Mouse (Mus musculus): Measurements from ENCODE around the gene St14.
"Not testable (repeated sequence)": the region's sequence is repeated elsewhere in the genome, so short reads cannot be mapped to it uniquely, and the experiment has no call there.

St14 gene

GRCm38 (mm10) chr9:31131205-31131968, at the start of gene St14:
Gene St14 (minus strand): TSS chr9:31131853.
- peak; percentile 66 to 75 for DNase-seq

- DNase-seq: no peak
Measured at GRCm38 (mm10) chr9:31177692-31178091, 46.0 kb upstream of the St14 start.

DNA sequence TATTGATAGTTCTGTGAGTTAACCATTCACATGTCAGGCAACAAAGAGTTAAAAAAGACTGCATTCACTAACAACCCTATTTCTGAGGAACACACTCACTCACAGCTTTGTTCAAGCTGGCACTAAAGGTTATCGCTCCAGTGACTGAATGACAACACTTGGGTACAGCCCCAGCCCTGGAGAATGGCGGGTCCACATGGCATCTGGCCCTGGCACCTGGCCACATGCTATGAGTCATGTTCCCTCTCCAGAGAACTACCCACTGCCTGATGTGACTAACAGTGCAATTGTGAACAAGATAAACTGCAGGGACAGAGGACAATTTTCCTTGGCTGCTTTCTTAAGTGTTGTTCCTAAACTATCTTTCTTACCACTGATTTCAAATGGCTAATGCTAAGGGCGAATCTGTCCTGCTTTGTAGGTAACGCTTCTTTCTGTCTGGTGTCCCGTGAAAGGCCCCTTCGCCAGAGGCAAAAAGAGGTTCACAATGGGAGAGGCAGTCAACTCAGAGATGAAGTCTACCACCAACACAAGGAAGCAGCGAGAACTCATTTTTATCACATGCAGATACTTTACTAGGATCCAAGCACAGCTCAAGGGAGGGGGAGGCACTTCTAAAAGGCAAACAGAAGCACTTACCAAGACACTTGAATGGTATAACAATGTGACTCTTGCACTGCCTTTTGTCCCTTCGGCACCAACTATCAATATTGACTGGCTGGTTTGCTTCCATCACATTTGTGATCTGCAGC, 44.9 kb upstream of the St14 start:
- peak in 1 of 2 experiments; percentile 14 for DNase-seq

DNA sequence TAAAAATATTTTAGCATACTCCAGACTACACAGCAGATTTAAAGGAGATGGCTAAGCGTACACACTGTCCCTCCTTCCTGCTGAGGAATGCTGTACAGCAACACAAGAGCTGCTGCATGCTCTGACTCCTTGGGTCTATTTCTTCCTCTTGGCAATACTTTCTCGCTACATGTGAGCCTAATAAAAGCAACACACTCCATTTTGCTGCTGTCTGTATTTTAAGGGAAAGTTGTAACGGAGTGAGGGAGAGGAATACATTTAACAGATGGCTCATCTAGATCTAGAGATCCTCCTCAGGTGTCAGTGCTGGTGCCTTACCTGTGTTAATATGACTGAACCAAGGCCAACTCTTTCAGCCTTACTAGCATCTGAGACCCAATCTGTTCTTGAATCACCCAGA, 44.3 kb upstream of the St14 start:
- DNase-seq: no peak

GRCm38 (mm10) chr9:31175346-31175745, 43.7 kb upstream of the St14 start:
- DNase-seq: no peak

- no peak for DNase-seq
Measured at GRCm38 (mm10) chr9:31168356-31169093, 36.9 kb upstream of the St14 start.

DNA sequence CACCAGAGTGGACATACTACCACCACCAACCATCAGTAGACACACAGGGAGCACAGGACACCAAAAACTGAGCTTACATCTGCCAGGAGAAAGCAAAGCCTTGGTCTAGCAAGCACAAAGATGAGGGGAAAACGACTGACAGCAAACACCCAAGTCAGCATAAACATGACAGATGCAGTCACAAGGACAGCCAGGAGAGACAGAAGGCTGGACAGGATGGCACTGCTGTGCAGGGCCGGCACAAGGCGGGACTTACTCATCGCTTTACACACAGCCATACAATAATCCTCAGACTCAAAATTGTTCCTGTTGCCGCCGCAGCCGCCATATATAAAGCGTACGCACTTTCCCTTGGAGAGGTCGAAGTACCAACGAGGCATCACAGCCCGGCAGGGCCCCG, 35.7 kb upstream of the St14 start:
- no peak for DNase-seq

DNA sequence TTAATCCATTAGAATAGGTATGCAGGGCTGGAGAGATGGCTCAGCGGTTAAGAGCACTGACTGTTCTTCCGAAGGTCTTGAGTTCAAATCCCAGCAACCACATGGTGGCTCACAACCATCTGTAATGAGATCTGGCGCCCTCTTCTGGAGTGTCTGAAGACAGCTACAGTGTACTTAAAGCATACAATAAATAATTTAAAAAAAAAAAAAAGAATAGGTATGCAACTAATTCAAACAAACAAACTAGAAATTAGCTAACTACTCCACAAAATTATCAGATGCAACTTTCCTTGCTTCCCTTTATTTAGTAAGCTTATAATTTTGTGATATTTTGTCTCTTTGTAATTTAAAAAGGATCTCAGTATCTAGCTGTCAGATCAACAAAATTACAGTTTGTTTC, 33.9 kb upstream of the St14 start:
- DNase-seq: not testable (repeated sequence)

DNA sequence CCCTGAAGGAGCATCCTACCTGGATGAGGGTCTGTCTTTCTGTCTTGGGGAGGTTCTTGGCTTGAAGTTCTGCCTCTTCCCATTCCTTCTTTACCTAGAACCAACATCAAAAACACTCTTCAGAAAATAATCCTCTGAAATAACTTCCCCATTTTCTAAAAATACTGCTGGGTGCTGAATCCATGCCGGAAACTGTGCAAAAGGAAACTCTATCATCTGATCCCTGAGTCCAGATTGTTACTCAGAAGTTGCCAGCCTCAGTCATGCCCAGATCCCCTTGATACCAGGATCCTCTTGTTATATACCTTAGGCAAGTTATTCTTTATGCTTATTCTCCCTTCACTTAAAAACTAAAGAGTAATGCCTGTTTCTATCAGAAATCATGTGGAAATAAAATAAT, 31.7 kb upstream of the St14 start:
- DNase-seq: no peak

DNA sequence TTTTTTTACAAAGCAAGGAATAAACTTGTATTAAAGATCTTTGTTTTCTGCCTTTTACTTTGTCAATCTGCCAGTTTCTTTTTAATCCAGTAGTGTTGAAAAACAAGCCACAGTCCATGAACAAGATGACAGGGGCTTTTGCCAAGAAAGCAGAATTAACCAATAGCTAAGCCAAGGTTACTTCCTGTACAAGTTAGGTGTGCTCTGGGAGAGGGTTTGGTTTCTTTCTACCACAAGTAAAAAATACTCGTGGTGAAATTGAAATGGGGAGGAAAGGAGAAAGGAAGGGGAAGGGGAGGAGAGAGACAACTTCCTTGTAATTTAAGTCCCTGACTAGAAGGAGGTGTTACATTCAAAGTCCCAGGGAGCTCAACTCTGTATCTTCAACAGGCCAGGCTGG, 31.3 kb upstream of the St14 start:
- no peak for DNase-seq

DNA sequence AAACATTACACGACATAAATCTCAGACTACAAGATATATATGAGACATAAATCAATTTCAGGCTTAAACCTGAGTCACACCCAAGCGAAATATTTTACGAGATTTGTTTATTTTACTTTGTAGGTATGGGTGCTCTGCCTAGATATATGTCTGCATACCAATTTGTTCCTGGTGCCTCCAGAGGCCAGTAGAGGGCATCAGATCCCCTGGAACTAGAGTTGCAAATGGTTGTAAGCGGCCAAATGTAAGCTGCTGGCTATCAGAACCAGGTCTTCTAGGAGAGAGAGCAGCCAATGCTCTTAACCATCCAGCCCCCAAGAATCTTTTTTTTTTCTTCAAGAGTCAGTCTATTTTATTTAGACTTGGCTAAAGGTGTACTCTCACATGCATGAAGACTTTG, 28.3 kb upstream of the St14 start:
- DNase-seq: no peak

GRCm38 (mm10) chr9:31156594-31156993, 24.9 kb upstream of the St14 start:
- DNase-seq: no peak

DNA sequence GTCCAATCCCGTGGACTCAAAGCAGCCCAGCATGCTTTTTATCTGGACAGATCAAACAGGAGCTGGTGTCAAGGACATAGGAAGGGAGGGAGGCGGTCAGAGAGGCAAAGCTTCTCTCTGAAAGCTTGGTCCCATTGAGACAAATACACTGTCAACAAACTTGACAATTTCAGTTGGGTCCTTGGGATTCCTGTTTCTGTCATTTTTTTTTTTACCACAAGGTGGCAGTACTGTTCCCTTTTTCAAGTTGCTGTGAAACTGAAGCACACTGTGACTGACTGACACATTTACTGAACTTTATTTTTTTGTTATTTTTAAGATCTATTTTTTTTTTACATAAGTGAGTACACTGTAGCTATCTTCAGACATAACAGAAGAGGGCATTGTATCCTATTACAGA, 19.4 kb upstream of the St14 start:
- DNase-seq: no peak

GRCm38 (mm10) chr9:31148135-31148534, 16.5 kb upstream of the St14 start:
- DNase-seq: no peak

DNA sequence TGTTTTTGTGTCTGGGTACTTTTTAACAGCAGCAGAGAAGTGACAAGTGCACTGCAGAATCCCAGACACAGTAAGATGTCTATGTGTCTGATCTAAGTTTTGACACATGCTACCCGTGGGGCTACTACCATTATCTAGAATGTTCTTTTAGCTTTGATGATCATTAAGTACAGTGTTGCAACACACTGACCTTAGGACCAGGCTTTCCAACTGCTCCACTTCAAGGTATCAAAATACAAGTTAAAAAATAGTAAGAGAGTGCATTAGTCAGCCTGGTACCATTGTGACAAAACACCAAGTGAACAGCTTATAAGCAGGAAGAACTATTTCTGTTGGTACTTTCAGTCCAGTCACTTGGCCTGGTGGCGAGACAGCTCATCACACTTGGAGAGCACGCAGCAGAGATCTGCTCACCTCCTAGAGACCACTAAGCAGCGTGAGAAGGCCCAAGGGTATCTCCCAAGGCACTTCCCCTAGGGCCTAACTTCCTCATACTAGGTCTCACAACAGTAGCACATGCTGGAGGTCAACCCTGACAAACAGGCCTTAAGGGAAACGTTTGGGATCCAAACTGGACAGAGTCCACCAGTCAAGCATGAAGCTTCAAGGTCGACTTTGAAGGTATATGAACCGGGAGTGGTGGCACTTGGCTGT, 13.7 kb upstream of the St14 start:
- DNase-seq: peak in 1 of 2 experiments; percentile 16

DNA sequence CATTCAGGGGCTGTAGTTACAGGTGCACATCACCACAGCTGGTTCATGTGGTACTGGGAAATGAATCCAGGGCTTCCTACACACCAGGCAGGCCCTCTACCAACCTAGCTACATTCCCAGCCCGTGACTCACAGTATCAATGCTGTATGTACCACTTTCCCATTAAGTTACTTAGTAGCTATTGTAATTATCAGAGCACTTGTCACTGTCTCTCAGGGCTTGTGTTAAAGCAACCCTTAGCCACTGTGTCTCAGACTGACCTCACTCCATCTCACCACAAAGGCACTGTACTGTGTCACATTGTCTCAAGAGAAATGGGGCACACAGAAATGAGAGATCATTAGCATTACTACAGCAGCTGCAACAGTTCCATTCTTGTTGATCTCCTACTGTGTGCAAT, 11.3 kb upstream of the St14 start:
- DNase-seq: no peak

- DNase-seq: no peak
Measured at GRCm38 (mm10) chr9:31133131-31133530, 1.5 kb upstream of the St14 start.

- DNase-seq: peak in 1 of 2 experiments; percentile 29
Measured at GRCm38 (mm10) chr9:31130357-31131204, 1.1 kb downstream of the St14 start.

- peak; percentile 40 to 48 for DNase-seq
Measured at GRCm38 (mm10) chr9:31129956-31130355, 1.7 kb downstream of the St14 start.

- no peak for DNase-seq
Measured at GRCm38 (mm10) chr9:31127876-31128465, 3.7 kb downstream of the St14 start.

GRCm38 (mm10) chr9:31126079-31126478, 5.6 kb downstream of the St14 start:
- no peak for DNase-seq
